Mouse (Mus musculus) erythroblast, embryonic 14.5 days (primary cell): Measurements from ENCODE around the gene Ano6.

Experiments
- GATA1 ChIP-seq: IDR thresholded peaks from 2 replicates; pipeline ENCODE4 v1.6.1; 2012; ENCODE audit warnings: low read length, inconsistent platforms, mixed read lengths
- TAL1 ChIP-seq: IDR thresholded peaks from 3 replicates; pipeline ENCODE4 v1.6.1; 2012; ENCODE audit warnings: low read length, inconsistent platforms, mixed read lengths

- TF ChIP-seq GATA1 (no peak), TAL1 (no peak)
Observed at GRCm38 (mm10) chr15:95848493-95849064, 57.9 kb downstream of the Ano6 start.
